Comparison of ENCODE assay signal across 1 mouse cellular context in genomic region chr6:40479705-40480104, GRCm38 (mm10).
TF ChIP-seq lines count a peak whose summit lies in the region.

No protein-coding gene starts in this region.

TF ChIP-seq in CH12.LX, 34 proteins besides CTCF, POLR2A, EP300 and RAD21:
- TF ChIP-seq BHLHE40 (IDR thresholded peaks at IDR 0.05; ENCODE audit: low read depth, low read length): no peak
- peak; percentile 23; the same call in 1 of the 2 replicates for TF ChIP-seq SMC3 (IDR thresholded peaks at IDR 0.05; ENCODE audit: low read depth, low read length)
- TF ChIP-seq PAX5 (IDR thresholded peaks at IDR 0.05; ENCODE audit: low read length): no peak
